Mouse (Mus musculus): Measurements from ENCODE around the gene Slc39a5. TPM values are rescaled to one million over a fixed set of nuclear protein-coding genes. Genes with fewer than 3 reads are reported as not detected.
A peak's percentile ranks its signal among the peaks of the same experiment; 100 is the strongest.

The Slc39a5 gene
- total RNA-seq, 2 experiments from 2014 or later, result not detected

- no peak for DNase-seq
- Histone ChIP-seq H3K4me3 (no peak overlapping the region), H3K27ac (no peak overlapping the region)
- intact Hi-C loops (cut with DNase I), result no loop called here
- TF ChIP-seq CTCF (IDR thresholded peaks at IDR 0.05), result no peak
Observed at GRCm38 (mm10) chr10:128429052-128429451, 28.0 kb upstream of the Slc39a5 start.

DNA sequence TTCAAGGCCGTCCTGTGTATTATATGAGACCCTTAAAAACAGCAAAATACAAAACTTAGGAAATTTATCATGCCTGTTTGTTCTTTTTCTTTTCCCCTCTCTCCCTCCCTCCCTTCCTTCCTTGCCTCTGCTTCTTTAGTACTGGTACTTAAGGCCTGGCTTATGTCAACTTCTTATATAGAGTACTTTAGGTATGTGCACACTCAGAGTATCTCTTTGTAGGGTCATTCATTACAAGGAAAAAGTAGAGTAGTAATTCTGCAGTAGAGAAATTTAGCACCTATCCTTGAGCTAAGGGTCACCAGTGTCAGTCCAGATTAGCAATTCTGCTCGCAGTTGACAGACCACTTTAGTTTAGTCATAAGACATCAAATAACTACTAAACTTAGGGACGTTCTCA is 24.2 kb upstream of the Slc39a5 start:
- H3K27ac ChIP-seq, result no peak overlapping the region

GRCm38 (mm10) chr10:128424604-128425003 is 23.6 kb upstream of the Slc39a5 start:
- no peak for TF ChIP-seq CTCF (IDR thresholded peaks at IDR 0.05)
- no peak for DNase-seq
- intact Hi-C loops (cut with DNase I), result no loop called here
- Histone ChIP-seq H3K27ac (no peak overlapping the region), H3K4me3 (no peak overlapping the region)

More for the DNA sequence above, 24.2 kb upstream of the Slc39a5 start:
- DNase-seq, result no peak
- intact Hi-C loops (cut with DNase I), result no loop called here
- H3K4me3 ChIP-seq, result no peak overlapping the region
- TF ChIP-seq CTCF (IDR thresholded peaks at IDR 0.05), result no peak

DNA sequence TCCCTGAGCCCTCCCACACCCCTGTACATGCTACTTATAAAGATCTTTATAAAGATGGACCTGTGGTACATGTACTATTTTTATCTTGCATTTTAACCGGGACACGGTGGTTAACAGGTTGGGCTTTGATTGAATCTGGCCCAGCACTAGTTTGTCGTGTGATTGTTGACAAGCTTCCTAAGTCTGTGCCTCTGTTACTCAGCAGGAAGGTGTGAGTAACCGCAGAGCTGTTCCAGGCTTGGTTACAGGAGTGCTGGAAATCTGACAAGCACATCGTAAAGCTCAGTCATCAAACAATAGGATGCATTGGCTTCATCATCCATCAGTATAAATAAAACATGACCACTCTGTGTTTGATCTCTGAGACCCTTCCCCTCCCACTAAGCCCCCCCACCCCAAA is 21.4 kb upstream of the Slc39a5 start:
- Histone ChIP-seq H3K27ac (no peak overlapping the region), H3K4me3 (no peak overlapping the region)
- intact Hi-C loops (cut with DNase I), result no loop called here
- DNase-seq, result no peak
- TF ChIP-seq CTCF (IDR thresholded peaks at IDR 0.05), result no peak

DNA sequence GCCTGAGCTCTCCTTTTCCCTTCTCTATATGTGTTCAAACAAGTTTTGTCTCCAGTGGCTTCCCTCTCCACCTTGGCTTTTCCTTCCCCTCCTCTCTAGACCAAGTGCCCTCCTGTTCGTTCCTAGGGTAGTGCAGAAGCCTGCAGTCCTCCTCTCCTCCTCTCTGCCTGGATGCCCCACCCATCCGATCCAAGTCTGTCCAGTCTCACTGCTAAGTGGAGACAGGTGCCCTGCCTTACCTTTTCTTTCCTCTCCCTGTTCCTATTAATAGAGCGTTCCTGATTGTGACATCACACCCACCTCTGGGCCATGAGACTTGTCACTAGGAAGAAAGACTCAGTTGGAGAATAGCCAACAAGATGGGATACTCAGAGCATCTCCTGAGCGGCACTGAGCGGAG is 13.8 kb upstream of the Slc39a5 start:
- Histone ChIP-seq H3K4me3 (no peak overlapping the region), H3K27ac (no peak overlapping the region)
- intact Hi-C loops (cut with DNase I), result no loop called here
- no peak for TF ChIP-seq CTCF (IDR thresholded peaks at IDR 0.05)
- DNase-seq, result no peak

- TF ChIP-seq CTCF (IDR thresholded peaks at IDR 0.05), result no peak
- intact Hi-C loops (cut with DNase I), result no loop called here
- DNase-seq, result no peak
- Histone ChIP-seq H3K4me3 (no peak overlapping the region), H3K27ac (no peak overlapping the region)
Observed at GRCm38 (mm10) chr10:128413076-128413475, 12.0 kb upstream of the Slc39a5 start.

DNA sequence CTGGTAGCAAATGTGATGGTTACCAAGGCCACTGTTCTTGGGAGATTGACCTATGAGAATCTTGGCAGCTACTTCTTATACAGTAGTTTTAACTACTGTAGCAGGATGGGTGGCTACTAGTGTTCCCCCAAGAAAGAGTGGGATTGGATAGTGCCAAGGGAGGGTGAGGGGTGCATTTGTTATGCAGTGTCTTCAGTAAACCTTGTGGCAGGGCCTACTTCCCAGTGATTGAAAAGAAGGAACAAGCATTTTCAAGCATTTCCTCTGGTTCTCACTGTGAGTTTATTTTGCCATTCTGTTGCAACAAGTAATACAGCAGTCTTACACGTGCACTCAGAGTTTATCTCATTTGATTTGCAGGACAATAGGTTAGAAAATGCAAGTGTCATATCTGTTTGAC is 11.5 kb upstream of the Slc39a5 start:
- no peak overlapping the region; the same call in 1 of the 2 replicates for H3K27ac ChIP-seq
- TF ChIP-seq CTCF (IDR thresholded peaks at IDR 0.05), result no peak
- intact Hi-C loops (cut with DNase I), result no loop called here
- DNase-seq, result no peak
- H3K4me3 ChIP-seq, result peak overlapping the region; percentile 70

- TF ChIP-seq CTCF (IDR thresholded peaks at IDR 0.05), result no peak
- peak overlapping the region; percentile 92 for H3K27ac ChIP-seq
- peak overlapping the region; percentile 70 for H3K4me3 ChIP-seq
- no peak for DNase-seq
- intact Hi-C loops (cut with DNase I), result no loop called here
Observed at GRCm38 (mm10) chr10:128412055-128412381, 11.0 kb upstream of the Slc39a5 start.

- Histone ChIP-seq H3K4me3 (peak within 1 kb of the TSS; percentile 70), H3K27ac (peak within 1 kb of the TSS; percentile 92)
- TF ChIP-seq CTCF (IDR thresholded peaks at IDR 0.05), result no peak
- DNase-seq, result peak; percentile 97
- intact Hi-C loops (cut with DNase I), result no loop called here
Observed at GRCm38 (mm10) chr10:128411211-128412054, 10.4 kb upstream of the Slc39a5 start, which contains the start of the genes Nabp2 and Rnf41. TSS of gene Nabp2 (minus strand) at chr10:128411492. TSS of gene Rnf41 (plus strand) at chr10:128411657.

- no peak for DNase-seq
- TF ChIP-seq CTCF (IDR thresholded peaks at IDR 0.05), result no peak
- H3K4me3 ChIP-seq, result peak overlapping the region; percentile 70
- intact Hi-C loops (cut with DNase I), result loop anchor here (1.0 kb wide), 1 partner anchor 45 kb away; no protein-coding TSS in a partner anchor
- peak overlapping the region; percentile 92 for H3K27ac ChIP-seq
Observed at GRCm38 (mm10) chr10:128410560-128410845, 9.5 kb upstream of the Slc39a5 start.

DNA sequence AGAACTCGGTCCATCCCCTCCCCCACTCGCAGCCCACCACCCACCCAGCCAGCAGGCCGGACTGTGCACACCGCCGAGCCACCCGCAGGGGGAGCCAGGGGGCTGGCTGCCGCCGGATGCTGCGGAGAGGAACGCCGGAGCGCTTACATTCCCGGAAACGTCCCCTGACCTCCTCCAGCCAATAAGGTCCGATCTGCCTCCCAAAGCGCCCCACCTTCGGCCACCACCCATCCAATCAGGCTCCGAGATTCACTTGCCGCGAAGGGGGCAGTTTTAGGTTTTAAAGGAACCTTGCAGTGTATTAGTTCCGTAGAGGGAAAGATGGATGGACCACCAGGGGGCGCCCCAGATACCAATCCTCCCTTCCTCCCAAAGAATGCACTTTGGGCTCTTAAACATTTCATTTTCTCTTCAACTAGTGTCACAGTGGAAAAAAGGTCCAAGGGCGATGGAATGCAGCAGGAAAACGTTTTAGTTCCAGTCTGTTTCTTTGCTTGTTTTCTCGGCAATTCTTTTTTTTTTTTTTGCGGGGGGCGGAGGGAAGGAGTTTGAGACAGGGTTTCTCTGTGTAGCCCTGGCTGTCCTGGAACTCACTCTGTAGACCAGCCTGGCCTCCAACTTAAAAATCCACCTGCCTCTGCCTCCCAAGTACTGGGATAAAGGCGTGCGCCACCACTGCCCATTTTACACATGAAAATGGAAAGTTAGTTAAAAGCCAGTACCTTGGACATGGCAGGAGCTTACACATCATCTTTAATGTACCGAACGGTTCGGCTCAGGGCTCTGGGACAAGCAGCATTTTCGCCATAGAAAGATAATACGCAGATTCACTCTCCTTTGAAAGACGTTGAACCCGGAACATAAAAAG is 8.9 kb upstream of the Slc39a5 start:
- H3K4me3 ChIP-seq, result peak overlapping the region; percentile 70
- peak overlapping the region; percentile 92 for H3K27ac ChIP-seq
- DNase-seq, result peak; percentile 97
- peak; percentile 78 for TF ChIP-seq CTCF (IDR thresholded peaks at IDR 0.05)
- intact Hi-C loops (cut with DNase I), result loop anchor here (1.0 kb wide), 1 partner anchor 45 kb away; no protein-coding TSS in a partner anchor

- no peak for TF ChIP-seq CTCF (IDR thresholded peaks at IDR 0.05)
- Histone ChIP-seq H3K4me3 (peak overlapping the region; percentile 70), H3K27ac (peak overlapping the region; percentile 91)
- no peak for DNase-seq
- intact Hi-C loops (cut with DNase I), result no loop called here
Observed at GRCm38 (mm10) chr10:128408591-128409535, 7.8 kb upstream of the Slc39a5 start.

All from gastrocnemius, adult 2 months (tissue).